Mouse (Mus musculus) CD8-positive naive resting alpha-beta T cell, adult 2 months (primary cell): ENCODE results near the gene Crim1.
A peak's percentile ranks its signal among the peaks of the same experiment; 100 is the strongest.

Experiments used
- DNase-seq, 2 experiments: peaks; one replicate each; pipeline ENCODE4 v3.0.0; 2022; ENCODE audit warnings: low read depth in 2 of 2, low spot score in 2 of 2

Gene Crim1

DNA sequence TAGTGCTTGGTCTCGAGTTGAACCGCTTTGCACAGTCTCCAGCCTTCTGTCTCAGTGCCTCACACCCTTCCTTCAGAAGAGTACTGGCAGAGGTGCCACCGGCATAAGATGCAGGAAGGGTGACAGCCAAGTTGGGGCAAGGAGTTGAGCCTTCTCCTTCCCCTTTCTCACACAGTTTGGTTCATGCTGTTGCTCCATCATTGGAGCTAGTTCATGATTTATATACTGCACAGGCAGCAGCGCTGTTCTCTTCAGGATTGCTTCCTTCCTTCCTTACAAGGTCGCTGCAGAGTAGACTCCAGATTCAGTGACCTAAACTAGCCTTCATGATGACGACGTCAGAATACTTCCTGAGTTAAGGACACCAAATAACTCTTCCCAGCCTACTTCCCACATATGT is 166.0 kb downstream of the Crim1 start:
- DNase-seq: no peak

- no peak for DNase-seq
Measured at GRCm38 (mm10) chr17:78368481-78368880, 168.4 kb downstream of the Crim1 start.

GRCm38 (mm10) chr17:78370445-78370844 is 170.4 kb downstream of the Crim1 start:
- peak in 1 of 2 experiments; percentile 35 for DNase-seq

DNA sequence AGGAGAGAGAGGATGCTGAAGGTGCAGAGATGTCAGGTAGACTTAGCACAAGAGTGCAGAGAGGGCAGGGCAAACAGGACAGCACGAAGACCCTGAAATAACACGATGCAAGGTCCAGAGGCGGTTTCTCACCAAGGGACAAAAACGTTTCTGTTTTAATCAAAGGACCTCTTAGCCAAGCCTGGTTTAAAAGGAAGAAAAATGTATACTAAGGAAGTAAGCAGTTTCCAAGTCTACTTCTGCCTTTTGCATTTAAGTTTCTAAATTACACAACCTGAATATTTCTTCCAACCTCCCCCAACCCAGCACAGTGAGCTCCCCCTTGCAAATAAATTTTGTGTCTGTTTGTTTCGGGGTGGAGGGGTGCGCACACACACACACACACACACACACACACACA is 173.1 kb downstream of the Crim1 start:
- DNase-seq: no peak

DNA sequence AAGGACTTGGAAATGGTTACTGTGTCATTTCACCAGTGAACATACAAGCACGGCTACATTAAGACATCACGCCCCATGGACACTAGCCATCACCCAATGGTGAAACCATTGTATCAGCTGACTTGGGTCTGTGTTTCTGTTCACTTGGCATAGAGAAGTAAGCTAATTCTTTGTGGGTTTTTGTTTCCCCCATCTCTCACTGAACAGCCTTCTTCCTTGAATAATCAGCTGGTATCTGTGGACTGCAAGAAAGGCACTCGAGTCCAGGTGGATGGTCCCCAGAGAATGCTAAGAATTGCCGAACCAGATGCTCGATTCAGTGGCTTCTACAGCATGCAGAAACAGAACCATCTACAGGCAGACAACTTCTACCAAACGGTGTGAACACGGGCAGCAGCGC is 173.8 kb downstream of the Crim1 start:
- DNase-seq: no peak

DNA sequence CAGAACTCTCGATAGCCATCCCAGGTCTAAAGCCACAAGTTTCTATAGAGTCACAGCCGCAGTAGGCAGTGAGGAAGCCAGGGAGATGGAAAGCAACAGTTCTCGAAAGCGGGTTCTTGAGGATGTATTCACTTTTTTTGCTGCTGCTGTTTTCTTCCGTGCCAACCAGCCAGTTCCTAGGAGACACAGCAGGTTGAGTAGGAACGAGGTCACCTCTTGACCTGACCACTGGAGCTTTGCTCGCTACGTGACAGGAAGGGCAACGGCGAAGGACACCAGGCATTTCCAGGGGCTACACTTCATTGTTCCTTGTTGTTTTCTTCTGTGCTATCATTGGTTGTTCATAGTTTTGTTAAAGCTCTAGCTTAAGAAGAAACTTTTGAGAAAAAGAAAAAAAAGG is 174.7 kb downstream of the Crim1 start:
- no peak for DNase-seq

DNA sequence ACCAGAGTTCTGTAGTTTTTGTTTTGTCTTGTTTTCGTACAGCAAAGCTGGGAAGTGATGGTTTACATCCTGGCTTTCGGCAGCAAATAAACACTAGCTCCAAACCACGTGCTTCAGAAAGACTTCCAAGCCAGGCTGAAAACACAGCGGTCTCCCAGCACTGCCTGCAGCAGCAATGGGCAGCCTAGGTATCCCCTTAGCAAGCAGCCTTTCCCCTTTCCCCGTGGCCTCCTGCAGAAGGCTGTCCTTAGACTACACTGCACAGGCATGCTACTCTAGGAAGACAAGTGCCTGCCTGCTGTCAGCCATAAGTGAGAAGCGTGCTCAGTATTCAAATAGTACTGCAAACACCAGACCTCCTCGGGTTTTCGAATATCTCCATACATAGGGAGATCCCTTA is 176.5 kb downstream of the Crim1 start:
- no peak for DNase-seq

DNA sequence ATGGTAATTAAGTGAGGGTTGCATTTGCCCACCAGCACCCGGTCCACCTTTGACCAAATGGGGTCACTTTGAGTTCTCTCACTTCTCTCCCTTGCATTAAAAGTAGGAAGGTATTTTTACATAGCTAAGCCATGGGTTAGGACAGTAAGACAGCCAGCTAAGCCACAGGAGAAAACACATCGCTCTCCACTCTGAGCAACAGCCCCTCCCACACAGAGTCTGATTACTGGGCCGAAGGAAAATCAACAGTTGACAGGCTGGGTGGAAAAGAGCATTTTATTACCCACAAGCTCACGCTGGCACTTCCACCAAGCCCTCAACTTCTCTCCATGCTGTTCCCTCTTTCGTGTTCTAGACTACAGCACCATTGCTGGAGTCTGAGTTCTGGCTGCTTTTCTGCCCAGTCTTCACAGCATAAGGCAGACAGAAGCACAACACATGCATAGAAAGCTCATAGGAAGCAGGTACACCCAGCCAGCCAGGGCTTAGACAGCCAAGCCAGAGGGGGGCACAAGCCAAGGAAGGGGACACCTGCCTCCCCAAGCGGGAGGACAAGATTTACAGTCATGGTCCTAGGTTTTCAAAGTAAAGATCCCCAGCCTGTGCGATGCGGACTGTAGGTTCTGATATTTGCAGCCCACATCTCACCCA is 179.2 kb downstream of the Crim1 start:
- DNase-seq: no peak

DNA sequence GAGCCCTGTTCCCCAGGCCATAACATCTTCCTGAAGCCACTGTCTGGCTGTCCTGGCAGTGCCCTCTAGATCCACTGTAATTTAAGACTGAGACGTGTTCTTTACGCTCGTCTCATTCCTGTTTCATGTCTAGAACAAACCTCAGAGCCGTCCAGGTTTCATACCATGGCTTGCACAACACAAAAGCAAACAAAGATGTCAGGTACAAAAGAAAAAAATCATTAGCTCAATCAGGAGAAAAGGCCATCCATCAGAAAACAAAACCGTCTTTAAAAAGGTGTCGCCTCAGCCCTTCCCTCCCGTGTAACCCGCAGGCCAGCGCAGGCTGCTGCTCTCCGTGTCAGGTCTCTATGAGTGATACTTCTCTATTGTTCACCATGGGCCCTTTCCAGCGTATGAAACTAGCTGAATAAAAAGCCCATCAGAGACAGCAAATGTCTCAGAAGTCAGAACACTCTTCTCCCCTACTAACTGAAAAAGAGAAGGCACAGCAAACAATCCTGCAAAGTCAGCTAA is 179.7 kb downstream of the Crim1 start:
- DNase-seq: no peak

GRCm38 (mm10) chr17:78382321-78382720 is 182.3 kb downstream of the Crim1 start:
- no peak for DNase-seq

GRCm38 (mm10) chr17:78387665-78388064 is 187.6 kb downstream of the Crim1 start:
- no peak for DNase-seq

GRCm38 (mm10) chr17:78388101-78388847 is 188.2 kb downstream of the Crim1 start:
- DNase-seq: no peak

GRCm38 (mm10) chr17:78389573-78389972 is 189.5 kb downstream of the Crim1 start:
- no peak for DNase-seq

DNA sequence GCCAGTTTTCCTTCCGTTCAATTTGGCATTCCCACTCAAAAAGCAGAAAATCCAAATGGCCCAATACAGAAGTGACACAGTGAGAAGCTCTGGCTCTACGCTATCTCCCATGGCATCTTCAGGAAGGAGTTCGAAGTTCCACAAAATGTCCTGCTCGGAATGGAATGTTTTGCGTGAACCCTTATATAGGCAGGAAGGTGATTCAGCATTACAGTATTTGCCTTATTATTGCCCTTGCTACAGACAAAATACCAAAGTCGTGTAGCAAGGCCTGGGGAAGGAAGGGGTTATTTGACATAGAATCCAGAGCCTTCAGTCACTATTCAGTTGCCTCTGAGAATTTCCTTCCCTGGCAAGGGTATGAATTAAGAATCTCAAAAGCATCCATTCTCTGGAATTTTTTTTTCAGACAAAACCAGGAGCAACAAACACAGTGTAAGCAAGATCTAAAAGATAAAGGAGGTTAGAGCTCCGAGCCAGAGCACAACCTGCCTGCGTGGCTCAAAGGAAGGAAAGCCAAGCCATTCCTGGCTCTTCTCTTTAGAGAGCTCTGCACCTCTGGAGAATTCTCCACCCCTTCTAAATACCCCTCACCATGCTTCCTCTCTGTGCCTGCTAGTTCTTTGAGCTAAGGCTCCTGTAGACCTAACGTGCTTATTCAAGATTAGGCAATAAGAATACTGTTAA is 192.5 kb downstream of the Crim1 start:
- no peak for DNase-seq

DNA sequence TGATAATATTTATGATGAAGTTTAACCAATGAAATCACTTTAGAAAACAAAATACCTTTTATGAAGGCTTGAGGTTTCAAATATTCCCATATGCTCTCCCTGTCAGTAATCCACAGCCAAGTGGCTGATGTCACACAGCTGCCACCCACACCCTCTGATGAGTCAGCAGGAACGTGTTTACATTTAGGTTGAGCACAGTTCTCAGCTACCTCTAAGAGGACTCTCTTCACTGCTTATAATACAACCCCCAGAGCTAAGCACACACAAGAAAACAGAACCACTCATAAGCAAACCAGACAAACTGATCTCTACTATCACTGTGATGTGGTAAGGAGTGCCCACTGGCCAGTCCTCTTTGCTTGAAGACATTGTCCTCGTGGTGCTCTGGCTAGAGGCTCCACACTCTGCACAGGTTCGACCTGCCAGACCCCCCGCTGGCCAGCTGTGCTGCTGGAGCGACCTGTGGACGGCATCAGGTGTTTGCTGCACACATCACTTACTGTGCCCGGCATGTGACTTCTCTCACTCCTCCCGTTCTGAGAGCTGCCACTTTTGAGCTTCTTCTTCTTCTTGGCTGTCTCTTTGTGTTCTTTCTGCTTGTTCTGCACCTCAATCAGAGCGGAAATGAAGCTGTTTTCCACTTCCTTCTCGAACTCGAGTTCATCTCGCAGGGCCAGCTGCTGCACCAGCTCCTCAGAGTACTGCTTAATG is 200.2 kb downstream of the Crim1 start:
- peak; percentile 8 to 16 for DNase-seq

DNA sequence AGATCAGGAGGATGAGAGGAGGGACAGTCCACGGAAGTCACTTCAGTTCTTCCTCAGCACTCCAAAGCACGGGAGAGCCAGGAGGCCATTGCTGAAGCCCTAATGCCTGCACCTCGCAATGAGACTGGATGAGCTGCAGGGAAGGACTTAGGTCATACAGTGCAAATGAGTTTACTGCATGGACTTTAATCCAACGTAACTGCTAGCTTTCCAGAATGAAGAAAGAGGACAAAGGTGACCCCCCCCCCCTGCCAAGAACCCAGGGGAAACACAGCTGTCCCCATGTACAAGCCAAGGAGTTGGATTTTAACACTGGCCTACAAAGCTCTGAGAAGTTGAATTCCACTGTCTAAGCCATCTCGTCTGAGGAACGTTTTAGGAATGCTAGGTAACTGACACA is 201.3 kb downstream of the Crim1 start:
- no peak for DNase-seq

GRCm38 (mm10) chr17:78401713-78402112 is 201.7 kb downstream of the Crim1 start:
- no peak for DNase-seq

DNA sequence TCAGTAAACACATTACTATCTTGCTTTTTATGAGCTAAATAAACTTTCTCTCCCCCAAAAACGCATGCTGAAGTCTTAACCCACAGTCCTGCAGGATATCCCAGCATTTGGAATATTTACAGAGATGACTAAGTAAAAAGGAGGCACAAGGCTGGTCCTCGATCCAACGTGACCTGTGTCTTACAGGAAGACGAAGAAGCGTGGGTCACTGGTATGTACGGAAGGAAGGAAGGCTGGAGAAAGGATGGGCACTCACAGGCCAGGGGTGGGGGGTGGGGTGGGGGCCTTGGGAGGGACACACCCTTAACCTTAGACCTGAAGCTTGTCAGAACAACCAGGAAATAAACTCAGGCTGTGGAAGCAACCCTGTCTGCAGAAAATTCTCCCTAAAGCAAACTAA is 202.1 kb downstream of the Crim1 start:
- DNase-seq: no peak

GRCm38 (mm10) chr17:78403229-78403628 is 203.2 kb downstream of the Crim1 start:
- DNase-seq: no peak

DNA sequence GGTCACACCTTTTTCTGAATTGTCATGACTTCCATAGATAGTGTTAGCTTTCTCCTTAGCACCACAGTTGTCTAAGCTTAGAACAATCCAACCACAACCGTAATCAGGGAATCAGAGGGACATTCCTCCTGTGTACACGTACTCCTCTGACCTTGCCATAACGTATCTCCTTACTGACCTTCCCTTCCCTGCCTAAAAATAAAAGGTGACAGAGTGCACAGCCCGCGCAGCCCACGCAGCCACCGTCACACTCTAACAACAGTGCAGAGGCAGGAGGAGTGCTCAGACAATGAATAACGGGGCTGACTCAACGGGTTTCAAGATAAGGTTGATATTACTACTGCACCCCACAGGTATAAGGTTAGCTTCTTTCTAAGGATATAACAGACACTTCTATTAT is 203.8 kb downstream of the Crim1 start:
- no peak for DNase-seq

DNA sequence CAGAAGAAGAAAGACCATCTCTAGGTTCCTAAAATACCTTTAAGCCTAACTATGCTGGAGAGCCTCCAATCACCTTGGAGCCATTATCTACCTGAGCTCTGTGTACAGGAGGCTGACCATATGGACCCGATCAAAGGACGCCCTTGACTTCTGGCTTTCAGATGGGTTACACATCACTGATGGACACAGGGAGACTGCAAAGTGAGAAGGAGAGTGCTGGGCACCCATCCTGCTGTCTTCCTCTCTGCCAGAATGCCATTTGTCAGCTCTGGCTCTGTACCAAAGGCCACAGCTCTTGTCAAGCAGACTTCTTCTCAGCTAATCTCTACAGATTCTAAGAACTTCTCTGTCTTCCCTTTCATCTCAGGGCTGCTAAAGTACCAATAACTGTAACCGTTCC is 205.3 kb downstream of the Crim1 start:
- no peak for DNase-seq
